8 mouse cellular contexts compared by ENCODE assay signal in the genomic region with DNA sequence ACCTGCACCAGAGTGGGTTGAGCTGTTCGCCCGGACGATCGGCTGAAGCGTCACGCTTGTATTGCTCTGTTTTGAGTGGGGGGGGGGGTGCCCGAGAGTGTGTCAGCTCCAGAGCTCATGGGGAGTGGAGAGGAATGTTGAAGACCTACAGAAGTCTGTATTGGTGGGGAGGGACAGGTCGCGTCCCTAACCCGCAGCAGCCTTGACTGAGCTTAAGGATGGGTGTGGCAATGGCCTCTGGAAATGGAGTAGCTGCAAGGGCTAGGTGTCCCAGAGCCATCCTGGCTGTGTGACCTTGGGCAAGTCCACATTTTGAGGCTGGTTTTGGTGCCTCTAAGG. TPM values are rescaled to one million over a fixed set of nuclear protein-coding genes. Genes with fewer than 3 reads are reported as not detected.
A peak's percentile ranks its signal among the peaks of the same experiment; 100 is the strongest.
DNase-seq lines count a peak whose midpoint lies in the region; ATAC-seq lines count a peak whose summit lies in the region.

No protein-coding gene starts in this region.

- WGBS in kidney, embryonic 14.5 days, result 3% methylated on average over 10 of the region's 10 CpGs
- WGBS in hindbrain, embryonic 13.5 days, result 2% methylated on average over 10 of the region's 10 CpGs
- WGBS in midbrain, embryonic 15.5 days, result 3% methylated on average over 10 of the region's 10 CpGs

- no peaks in the 10 kb centered on the region; the same call in 1 of the 2 replicates for H3K4me1 ChIP-seq in kidney, embryonic 14.5 days (ENCODE audit: control insufficient read depth, insufficient read depth, low read length)
- H3K4me1 ChIP-seq in brown adipose tissue, adult 24 weeks (ENCODE audit: control insufficient read depth, insufficient read depth, insufficient read length, low read length), result peaks cover 3% of the 10 kb centered on the region
- H3K4me1 ChIP-seq in hindbrain, embryonic 13.5 days (replicated peaks), result peaks cover 17% of the 10 kb centered on the region
- peaks cover 14% of the 10 kb centered on the region for H3K4me1 ChIP-seq in midbrain, embryonic 15.5 days

- H3K9me3 ChIP-seq in kidney, embryonic 14.5 days (ENCODE audit: control insufficient read depth, low read length), result no peaks in the 10 kb centered on the region
- no peaks in the 10 kb centered on the region for H3K9me3 ChIP-seq in hindbrain, embryonic 13.5 days
- no peaks in the 10 kb centered on the region for H3K9me3 ChIP-seq in midbrain, embryonic 15.5 days

- peak overlapping the region; percentile 48; the same call in 1 of the 2 replicates for H3K9ac ChIP-seq in kidney, embryonic 14.5 days (ENCODE audit: low read depth, low read length)
- peak overlapping the region; percentile 78 for H3K9ac ChIP-seq in hindbrain, embryonic 13.5 days
- no peak overlapping the region for H3K9ac ChIP-seq in midbrain, embryonic 15.5 days

- H3K27ac ChIP-seq in kidney, embryonic 14.5 days (ENCODE audit: low read depth, low read length), result no peak overlapping the region
- H3K27ac ChIP-seq in brown adipose tissue, adult 24 weeks (replicated peaks; ENCODE audit: low read depth, low read length), result no peak overlapping the region
- H3K27ac ChIP-seq in hindbrain, embryonic 13.5 days, result no peak overlapping the region
- H3K27ac ChIP-seq in midbrain, embryonic 15.5 days, result no peak overlapping the region

- H3K27me3 ChIP-seq in kidney, embryonic 14.5 days (ENCODE audit: control insufficient read depth, insufficient read depth, low read length), result peaks cover 24% of the 10 kb centered on the region
- peaks cover 51% of the 10 kb centered on the region for H3K27me3 ChIP-seq in hindbrain, embryonic 13.5 days
- peaks cover 13% of the 10 kb centered on the region; the same call in 1 of the 2 replicates for H3K27me3 ChIP-seq in midbrain, embryonic 15.5 days (replicated peaks)

- H3K4me2 ChIP-seq in kidney, embryonic 14.5 days (replicated peaks; ENCODE audit: low read depth, low read length), result peak overlapping the region; percentile 95
- peak overlapping the region; percentile 99 for H3K4me2 ChIP-seq in hindbrain, embryonic 13.5 days
- peak overlapping the region; percentile 99 for H3K4me2 ChIP-seq in midbrain, embryonic 15.5 days

- no peaks in the 10 kb centered on the region for H3K36me3 ChIP-seq in kidney, embryonic 14.5 days (ENCODE audit: control insufficient read depth, insufficient read depth, low read length)
- H3K36me3 ChIP-seq in hindbrain, embryonic 13.5 days, result no peaks in the 10 kb centered on the region
- H3K36me3 ChIP-seq in midbrain, embryonic 15.5 days (replicated peaks), result no peaks in the 10 kb centered on the region

- ATAC-seq in kidney, embryonic 14.5 days (ENCODE audit: low FRiP score, low TSS enrichment), result peak; percentile 54; the same call in 1 of the 2 replicates
- ATAC-seq in hindbrain, embryonic 13.5 days (ENCODE audit: low FRiP score), result peak; percentile 44
- no peak; the same call in 1 of the 2 replicates for ATAC-seq in midbrain, embryonic 15.5 days (replicated peaks)

- H3K4me3 ChIP-seq in kidney, embryonic 14.5 days (ENCODE audit: low read length), result peak overlapping the region; percentile 52
- H3K4me3 ChIP-seq in brown adipose tissue, adult 24 weeks (ENCODE audit: insufficient read depth, low read depth, low read length), result peak overlapping the region; percentile 72
- peak overlapping the region; percentile 67 for H3K4me3 ChIP-seq in hindbrain, embryonic 13.5 days
- H3K4me3 ChIP-seq in midbrain, embryonic 15.5 days, result peak overlapping the region; percentile 72

- no peak for DNase-seq in kidney, adult 11 months
- DNase-seq in adrenal gland, adult 18-20 months (ENCODE audit: low spot score in 2 of 2), result no peak
- no peak for DNase-seq in thymus, adult 18-20 months
- no peak for DNase-seq in adrenal gland, postnatal 4 days (ENCODE audit: low spot score in 2 of 2)

RNA-seq across cellular contexts. Expression of a gene that starts 0.6 kb away (rescaled TPM):
- 0.24 and 0.53 TPM in 2 replicates for polyA plus RNA-seq in kidney, embryonic 14.5 days (2014; fragmentation: Nextera tagmentation; extraction: Ambion mirVana)
- not detected in 2 replicates for polyA plus RNA-seq in brown adipose tissue, adult 24 weeks (2012; ENCODE audit: insufficient read depth, insufficient read length, missing spikeins)
- 1.2 and 1.3 TPM in 2 replicates for polyA plus RNA-seq in hindbrain, embryonic 13.5 days (2015; fragmentation: Nextera tagmentation; extraction: Ambion mirVana)
- polyA plus RNA-seq in midbrain, embryonic 15.5 days (2015; fragmentation: Nextera tagmentation; extraction: Ambion mirVana), result 1.4 and 1.5 TPM in 2 replicates
- total RNA-seq in adrenal gland, adult 18-20 months (2021), result 1 to 10 TPM; 5.7 to 6.6 TPM
- total RNA-seq in adrenal gland, postnatal 4 days (2021), result 10 to 100 TPM in 1 of 2 experiments, 1 to 10 TPM in 1; 8.2 to 10.3 TPM
